Mouse (Mus musculus): ENCODE data around the gene Efcab6.

GRCm38 (mm10) chr15:83865626-83866025 lies 199.6 kb downstream of the Efcab6 start:
- TF ChIP-seq CTCF (IDR thresholded peaks at IDR 0.05; ENCODE audit: insufficient read depth, low read length) (no peak), POLR2A (IDR thresholded peaks at IDR 0.05; ENCODE audit: borderline replicate concordance, extremely low read depth, low read depth, low read length) (no peak)
